Mouse (Mus musculus) heart, adult 2 months (tissue): ENCODE data around the gene Atg101. TPM values are rescaled to one million over a fixed set of nuclear protein-coding genes. Genes with fewer than 3 reads are reported as not detected.

Source experiments
- DNase-seq, 2 experiments: peaks; one replicate each; pipeline ENCODE4 v3.0.0; 2021
- H3K27ac ChIP-seq: fragments of 200-600 bp; 2 replicates; pipeline ENCODE4 v1.8.1; 2022
- H3K27me3 ChIP-seq: fragments of 200-500 bp; 2 replicates; pipeline ENCODE4 v1.6.1; 2012; ENCODE audit warnings: mild to moderate bottlenecking, low read length, inconsistent platforms, mixed read lengths; ENCODE audit not compliant: control insufficient read depth, insufficient read depth
- H3K36me3 ChIP-seq: fragments of 200-500 bp; 2 replicates; pipeline ENCODE4 v1.6.1; 2012; ENCODE audit warnings: low read length, inconsistent platforms; ENCODE audit not compliant: control insufficient read depth, insufficient read depth
- H3K4me1 ChIP-seq: fragments of 200-500 bp; 2 replicates; pipeline ENCODE4 v1.6.1; 2011; ENCODE audit warnings: low read length; ENCODE audit not compliant: control insufficient read depth, insufficient read depth
- H3K4me3 ChIP-seq: fragments of 200-600 bp; 2 replicates; pipeline ENCODE4 v1.8.1; 2022
- H3K79me2 ChIP-seq: fragments of 200-500 bp; replicated peaks from 2 replicates; pipeline ENCODE4 v1.6.1; 2012; ENCODE audit warnings: mild to moderate bottlenecking, inconsistent platforms, low read length, moderate library complexity, mixed read lengths; ENCODE audit not compliant: control insufficient read depth, insufficient read depth
- H3K9ac ChIP-seq: fragments of 200-500 bp; 2 replicates; pipeline ENCODE4 v1.6.1; 2012; ENCODE audit warnings: low read depth, mild to moderate bottlenecking, control low read depth, inconsistent platforms, low read length, mixed read lengths
- CTCF ChIP-seq: fragments of 200-600 bp; IDR thresholded peaks from 2 replicates; pipeline ENCODE4 v1.8.1; 2022; ENCODE audit warnings: antibody characterized with exemption, mild to moderate bottlenecking, moderate library complexity
- EP300 ChIP-seq: fragments of 200-500 bp; IDR thresholded peaks from 2 replicates; pipeline ENCODE4 v1.6.1; 2011; ENCODE audit warnings: low read depth, low read length, control low read depth; ENCODE audit not compliant: insufficient read depth
- POLR2A ChIP-seq: fragments of 200-500 bp; IDR thresholded peaks from 2 replicates; pipeline ENCODE4 v1.6.1; 2011; ENCODE audit warnings: mild to moderate bottlenecking, low read depth, low read length, control low read depth; ENCODE audit not compliant: insufficient read depth
- WGBS: fragments of 180-500 bp; shearing (Covaris S2); methylation state at CpG from one replicate; pipeline ENCODE4 v1.1.7; 2018; 5-methylcytosine and 5-hydroxymethylcytosine counted together
- intact Hi-C: fragments of 180-260 bp; cut with DNase I; formaldehyde crosslinking; loops from one replicate; pipeline ENCODE4 v1.15.1; 2025
- polyA plus RNA-seq: library from polyadenylated mRNA; depleted of rRNA; stranded (reverse); fragments of >200 nt; gene quantifications from 2 replicates; pipeline ENCODE4 v1.2.3, GENCODE M21; 2012
- total RNA-seq, 2 experiments: library from RNA; stranded (reverse); gene quantifications; 2 replicates each; pipeline ENCODE4 v1.2.3; 2021

Gene Atg101
- total and polyA plus RNA-seq, 3 experiments, result 21.2 to 26.4 (median 22.4) TPM

DNA sequence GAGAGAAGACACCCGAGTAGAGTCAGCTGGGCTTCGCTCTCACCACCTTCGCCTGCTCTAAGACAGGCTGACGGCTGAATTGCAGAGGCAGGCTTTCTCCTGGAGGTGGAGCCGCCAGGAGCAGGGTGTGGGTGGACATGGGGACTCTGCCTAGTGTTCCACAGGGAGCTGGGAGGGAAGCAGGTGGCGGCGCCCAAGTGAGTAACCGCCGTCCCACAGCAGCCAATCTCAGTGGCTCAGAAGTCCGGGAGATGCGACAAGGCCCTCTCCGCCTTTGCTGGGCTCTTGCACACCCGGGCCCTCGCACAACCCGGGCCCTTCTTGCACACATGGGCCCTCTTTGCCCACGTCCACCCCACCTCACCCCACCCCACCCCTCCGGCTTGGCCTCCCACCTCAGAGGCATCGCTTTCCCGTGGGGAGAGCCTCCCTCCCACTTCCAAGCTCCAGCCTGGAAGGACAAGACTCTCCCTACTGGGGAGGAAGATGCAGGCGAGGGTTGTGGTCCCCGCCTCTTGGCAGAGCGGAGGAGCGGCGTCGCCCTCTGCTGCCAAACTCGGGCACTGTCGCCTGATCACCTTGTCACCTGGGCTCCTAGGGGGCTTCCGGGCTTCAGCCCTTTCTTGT is 45.1 kb upstream of the Atg101 start:
- H3K36me3 ChIP-seq, result no peaks in the 10 kb centered on the region
- no peak overlapping the region for H3K4me3 ChIP-seq
- 10% methylated on average over 28 of the region's 28 CpGs for WGBS
- DNase-seq, result peak; percentile 57 to 70
- no peak overlapping the region for H3K9ac ChIP-seq
- H3K27ac ChIP-seq, result no peak overlapping the region
- no peak for TF ChIP-seq POLR2A
- TF ChIP-seq CTCF, result peak; percentile 78
- TF ChIP-seq EP300, result 0 out of 2 replicates have a peak, but pooled peaks have one; percentile 11
- intact Hi-C loops, result no loop called here
- no peaks in the 10 kb centered on the region; the same call in 1 of the 2 replicates for H3K4me1 ChIP-seq
- no peaks in the 10 kb centered on the region for H3K79me2 ChIP-seq
- H3K27me3 ChIP-seq, result no peaks in the 10 kb centered on the region

DNA sequence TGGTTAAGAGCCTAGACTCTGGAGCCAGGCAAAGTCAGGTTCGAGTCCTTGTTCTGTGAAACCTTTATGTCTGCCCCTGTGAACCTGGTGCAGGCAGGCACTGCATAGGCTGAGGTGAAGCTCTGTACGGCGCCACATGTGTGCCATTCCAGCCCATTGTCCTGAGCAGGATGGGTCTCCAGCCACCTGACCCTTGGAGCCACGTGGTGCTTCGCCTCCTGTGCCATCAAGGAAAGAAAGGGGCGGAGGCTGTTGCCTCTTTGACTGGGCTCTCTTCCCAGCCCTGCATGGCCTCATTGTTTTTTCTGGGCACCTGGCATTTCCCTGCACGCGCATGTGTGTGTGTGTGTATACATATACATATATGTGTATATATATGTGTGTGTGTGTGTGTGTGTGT is 44.3 kb upstream of the Atg101 start:
- intact Hi-C loops, result loop anchor here (1.0 kb wide), 1 partner anchor 75 kb away; no protein-coding TSS in a partner anchor
- TF ChIP-seq EP300 (no peak), CTCF (no peak), POLR2A (no peak)
- H3K27me3 ChIP-seq, result no peaks in the 10 kb centered on the region
- H3K4me1 ChIP-seq, result no peaks in the 10 kb centered on the region; the same call in 1 of the 2 replicates
- H3K9ac ChIP-seq, result no peak overlapping the region
- no peaks in the 10 kb centered on the region for H3K79me2 ChIP-seq
- DNase-seq, result peak; percentile 31 to 46
- no peak overlapping the region for H3K4me3 ChIP-seq
- WGBS, result 68% methylated on average over 8 of the region's 8 CpGs
- no peak overlapping the region for H3K27ac ChIP-seq
- H3K36me3 ChIP-seq, result no peaks in the 10 kb centered on the region

DNA sequence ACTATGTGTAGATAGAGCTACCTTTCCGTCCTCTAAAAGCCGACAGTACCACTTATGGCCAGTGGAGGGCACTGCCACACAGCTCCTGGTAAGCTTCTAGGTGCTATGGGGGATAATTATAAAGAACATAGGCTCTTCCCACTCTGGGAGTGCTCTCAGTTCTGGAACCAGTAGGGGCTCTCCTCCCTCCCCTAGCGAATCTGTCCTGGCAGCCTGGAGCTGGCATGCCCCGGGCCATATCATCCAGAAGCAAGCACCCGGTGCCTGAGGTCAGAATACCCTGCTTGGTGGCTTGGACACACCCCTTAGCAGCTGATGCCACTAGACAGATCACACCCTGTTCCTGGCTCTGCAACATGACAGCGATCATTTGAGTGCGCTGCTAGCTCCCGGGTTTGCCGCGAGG is 43.3 kb upstream of the Atg101 start:
- TF ChIP-seq EP300 (peak; percentile 96), CTCF (peak; percentile 96; the same call in 1 of the 2 replicates), POLR2A (peak; percentile 42; the same call in 1 of the 2 replicates)
- no peaks in the 10 kb centered on the region for H3K79me2 ChIP-seq
- peak overlapping the region; percentile 40; the same call in 1 of the 2 replicates for H3K9ac ChIP-seq
- no peaks in the 10 kb centered on the region for H3K36me3 ChIP-seq
- H3K27me3 ChIP-seq, result no peaks in the 10 kb centered on the region
- DNase-seq, result peak; percentile 88 to 90
- intact Hi-C loops, result loop anchor here (1.0 kb wide), 2 partner anchors 42 to 74 kb away; no protein-coding TSS in a partner anchor
- peak overlapping the region; percentile 91 for H3K27ac ChIP-seq
- under 1% methylated on average over 10 of the region's 10 CpGs for WGBS
- no peak overlapping the region; the same call in 1 of the 2 replicates for H3K4me3 ChIP-seq
- peaks cover 1% of the 10 kb centered on the region for H3K4me1 ChIP-seq

DNA sequence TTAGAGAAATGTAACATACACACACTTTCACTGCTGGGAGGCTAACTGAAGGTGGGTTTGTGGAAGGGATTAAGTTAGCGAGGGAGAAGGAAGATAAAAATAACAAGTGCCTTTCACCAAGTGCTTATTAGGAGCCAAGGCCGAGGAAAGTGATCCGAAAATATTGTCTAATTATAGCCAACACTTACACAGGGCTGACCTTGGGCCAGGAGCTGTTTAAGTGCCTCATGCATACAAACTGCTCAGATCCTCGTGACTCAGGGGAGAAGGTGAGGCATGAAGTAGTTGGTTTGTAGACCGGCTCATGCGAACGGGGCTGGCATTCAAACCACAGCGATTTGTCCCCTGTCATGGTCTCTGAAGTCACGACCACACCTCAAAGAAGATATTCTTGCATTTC is 42.8 kb upstream of the Atg101 start:
- Histone ChIP-seq H3K27me3 (no peaks in the 10 kb centered on the region), H3K4me1 (peaks cover 1% of the 10 kb centered on the region), H3K9ac (peak overlapping the region; percentile 40; the same call in 1 of the 2 replicates), H3K79me2 (no peaks in the 10 kb centered on the region), H3K36me3 (no peaks in the 10 kb centered on the region), H3K27ac (peak overlapping the region; percentile 91), H3K4me3 (peak overlapping the region; percentile 3; the same call in 1 of the 2 replicates)
- peak; percentile 39 to 63 for DNase-seq
- WGBS, result 34% methylated on average over 9 of the region's 9 CpGs
- no peak; the same call in 1 of the 2 replicates for TF ChIP-seq POLR2A
- 0 out of 2 replicates have a peak, but pooled peaks have one; percentile 4 for TF ChIP-seq EP300
- TF ChIP-seq CTCF, result no peak
- intact Hi-C loops, result loop anchor here (1.0 kb wide), 1 partner anchor 42 kb away; no protein-coding TSS in a partner anchor

DNA sequence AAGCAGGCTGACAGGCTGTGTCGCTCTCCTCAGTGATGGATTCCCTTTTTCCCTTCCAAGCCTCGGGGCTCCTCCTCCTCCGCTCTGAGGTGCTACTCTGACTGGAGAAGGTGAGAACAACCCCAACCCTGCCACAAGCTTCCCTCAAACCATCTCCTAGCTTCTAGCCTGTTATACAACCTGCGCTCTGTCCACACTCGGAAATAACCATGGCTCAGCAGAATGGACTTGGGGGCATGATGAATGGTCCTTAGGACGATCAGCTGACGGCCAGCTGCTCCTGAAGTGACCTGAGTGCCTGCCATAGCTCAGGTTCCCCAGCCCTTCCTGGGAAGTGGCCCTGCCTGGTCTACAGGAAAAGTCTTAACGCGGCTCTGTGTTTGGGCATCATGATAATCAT is 42.2 kb upstream of the Atg101 start:
- TF ChIP-seq EP300, result no peak
- TF ChIP-seq CTCF, result no peak
- TF ChIP-seq POLR2A, result no peak
- Histone ChIP-seq H3K79me2 (no peaks in the 10 kb centered on the region), H3K9ac (peak overlapping the region; percentile 30; the same call in 1 of the 2 replicates), H3K27ac (peak overlapping the region; percentile 91), H3K4me3 (no peak overlapping the region), H3K27me3 (no peaks in the 10 kb centered on the region), H3K4me1 (peaks cover 2% of the 10 kb centered on the region), H3K36me3 (no peaks in the 10 kb centered on the region)
- WGBS, result 60% methylated on average over 9 of the region's 9 CpGs
- peak in 1 of 2 experiments; percentile 21 for DNase-seq
- intact Hi-C loops, result loop anchor here (1.0 kb wide), 1 partner anchor 41 kb away; no protein-coding TSS in a partner anchor

DNA sequence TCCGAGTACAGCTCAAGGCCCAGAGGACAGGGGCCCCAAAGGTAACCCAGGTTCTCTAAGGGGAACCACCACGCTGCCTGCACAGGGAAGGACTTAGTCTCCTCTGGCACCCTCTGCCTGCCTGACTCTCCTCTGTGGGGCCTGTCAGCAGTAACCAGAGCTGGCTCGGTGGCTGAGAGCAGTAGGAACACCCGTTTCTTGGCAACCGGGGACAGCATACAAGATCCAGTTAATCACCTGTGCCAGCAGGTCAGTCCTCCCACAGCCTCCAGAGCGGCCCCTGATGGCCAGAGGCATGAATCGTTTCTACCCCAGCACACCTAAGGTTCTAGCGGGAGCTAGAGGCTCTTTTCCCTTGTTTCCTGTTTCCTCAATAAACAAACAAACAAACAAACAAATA is 41.4 kb upstream of the Atg101 start:
- Histone ChIP-seq H3K4me3 (no peak overlapping the region), H3K79me2 (no peaks in the 10 kb centered on the region), H3K27ac (peak overlapping the region; percentile 91), H3K9ac (no peak overlapping the region), H3K4me1 (peaks cover 6% of the 10 kb centered on the region), H3K36me3 (no peaks in the 10 kb centered on the region; the same call in 1 of the 2 replicates), H3K27me3 (no peaks in the 10 kb centered on the region)
- intact Hi-C loops, result no loop called here
- WGBS, result 29% methylated on average over 8 of the region's 8 CpGs
- TF ChIP-seq CTCF (peak; percentile 74), POLR2A (peak; percentile 52), EP300 (peak; percentile 77)
- peak; percentile 64 to 83 for DNase-seq
